Comparison of ENCODE assay signal across 8 mouse cellular contexts in genomic region chr15:79543968-79544367, GRCm38 (mm10). TPM values are rescaled to one million over a fixed set of nuclear protein-coding genes. Genes with fewer than 3 reads are reported as not detected.
DNase-seq lines count a peak whose midpoint lies in the region; ATAC-seq and TF ChIP-seq lines count a peak whose summit lies in the region.

No protein-coding gene starts in this region.

- 95% methylated on average over 3 of the region's 3 CpGs for WGBS in kidney, embryonic 14.5 days
- WGBS in limb, embryonic 10.5 days: 94% methylated on average over 3 of the region's 3 CpGs

- H3K4me1 ChIP-seq in kidney, embryonic 14.5 days (ENCODE audit: control insufficient read depth, insufficient read depth, low read length): peaks cover 17% of the 10 kb centered on the region
- H3K4me1 ChIP-seq in embryonic fibroblast, embryonic 13.5 days (ENCODE audit: control insufficient read depth, insufficient read depth, low read length): no peaks in the 10 kb centered on the region
- H3K4me1 ChIP-seq in limb, embryonic 10.5 days: peaks cover 22% of the 10 kb centered on the region

- H3ac ChIP-seq in myocyte (ENCODE audit: control insufficient read depth, insufficient read length): no peak overlapping the region

- H3K4me2 ChIP-seq in kidney, embryonic 14.5 days (replicated peaks; ENCODE audit: low read depth, low read length): peak overlapping the region; percentile 80
- H3K4me2 ChIP-seq in myocyte (ENCODE audit: low read depth): peak overlapping the region; percentile 95

- H3K9me3 ChIP-seq in kidney, embryonic 14.5 days (ENCODE audit: control insufficient read depth, low read length): no peaks in the 10 kb centered on the region
- no peaks in the 10 kb centered on the region for H3K9me3 ChIP-seq in limb, embryonic 10.5 days (replicated peaks)

- no peak for TF ChIP-seq CTCF in embryonic fibroblast, embryonic 13.5 days (IDR thresholded peaks at IDR 0.05; ENCODE audit: borderline replicate concordance, insufficient read depth, low read length)

- H3K4me3 ChIP-seq in kidney, embryonic 14.5 days (ENCODE audit: low read length): peak overlapping the region; percentile 97; the same call in 1 of the 2 replicates
- peak overlapping the region; percentile 17 for H3K4me3 ChIP-seq in embryonic fibroblast, embryonic 13.5 days (ENCODE audit: insufficient read depth, low read length)
- peak overlapping the region; percentile 87 for H3K4me3 ChIP-seq in limb, embryonic 10.5 days
- H3K4me3 ChIP-seq in myocyte: peak overlapping the region; percentile 89

- H3K9ac ChIP-seq in kidney, embryonic 14.5 days (ENCODE audit: low read depth, low read length): no peak overlapping the region

- no peak for TF ChIP-seq POLR2A in embryonic fibroblast, embryonic 13.5 days (IDR thresholded peaks at IDR 0.05; ENCODE audit: low read depth, low read length)
- no peak for TF ChIP-seq POLR2A in myocyte (IDR thresholded peaks at IDR 0.05; ENCODE audit: insufficient read length, low read depth)

- no peak overlapping the region for H3K27ac ChIP-seq in kidney, embryonic 14.5 days (ENCODE audit: low read depth, low read length)
- no peak overlapping the region for H3K27ac ChIP-seq in embryonic fibroblast, embryonic 13.5 days (ENCODE audit: insufficient read depth, low read length)
- no peak overlapping the region for H3K27ac ChIP-seq in limb, embryonic 10.5 days

- ATAC-seq in kidney, embryonic 14.5 days (ENCODE audit: low FRiP score, low TSS enrichment): no peak

- peaks cover 57% of the 10 kb centered on the region for H3K36me3 ChIP-seq in kidney, embryonic 14.5 days (ENCODE audit: control insufficient read depth, insufficient read depth, low read length)
- H3K36me3 ChIP-seq in limb, embryonic 10.5 days: peaks cover 61% of the 10 kb centered on the region
- H3K36me3 ChIP-seq in myocyte (ENCODE audit: control insufficient read depth, insufficient read depth): peaks cover 57% of the 10 kb centered on the region

- no peak for DNase-seq in kidney, adult 11 months
- no peak for DNase-seq in limb, embryonic 10.5 days (ENCODE audit: low spot score)
- no peak for DNase-seq in embryo, embryonic 10.5 days (ENCODE audit: low spot score)
- no peak for DNase-seq in embryo, embryonic 10 days (ENCODE audit: low spot score)
- DNase-seq in layer of hippocampus, adult 18-20 months (ENCODE audit: low spot score in 2 of 2): no peak

- peaks cover 65% of the 10 kb centered on the region for H3K79me2 ChIP-seq in myocyte (ENCODE audit: control insufficient read depth, insufficient read depth)

- H3K27me3 ChIP-seq in kidney, embryonic 14.5 days (ENCODE audit: control insufficient read depth, insufficient read depth, low read length): no peaks in the 10 kb centered on the region
- H3K27me3 ChIP-seq in limb, embryonic 10.5 days (ENCODE audit: low read depth, poor library complexity, severe bottlenecking): 0 out of 2 replicates have a peak, but pooled peaks cover 3% of the 10 kb centered on the region
- H3K27me3 ChIP-seq in myocyte (ENCODE audit: control insufficient read depth, insufficient read depth, insufficient read length): no peaks in the 10 kb centered on the region

TF ChIP-seq in myocyte, 11 proteins besides CTCF, POLR2A, EP300 and RAD21:
- TF ChIP-seq E2F4 (IDR thresholded peaks at IDR 0.05; ENCODE audit: insufficient read depth) (no peak), MYOG (IDR thresholded peaks at IDR 0.05; ENCODE audit: control insufficient read depth in 1 of 3, insufficient read depth in 1 of 3, insufficient read length in 2 of 3, low read depth in 2 of 3) (no peak), USF1 (IDR thresholded peaks at IDR 0.05; ENCODE audit: low read depth) (no peak), REST (IDR thresholded peaks at IDR 0.05; ENCODE audit: insufficient read depth, insufficient read length) (no peak), TCF3 (IDR thresholded peaks at IDR 0.05; ENCODE audit: insufficient read length, low read depth) (no peak), CEBPB (IDR thresholded peaks at IDR 0.05; ENCODE audit: insufficient read depth, poor library complexity, severe bottlenecking) (no peak), TCF12 (IDR thresholded peaks at IDR 0.05; ENCODE audit: insufficient read depth, poor library complexity, severe bottlenecking) (no peak), SRF (IDR thresholded peaks at IDR 0.05; ENCODE audit: control insufficient read depth, insufficient read length, low read depth) (no peak), MAX (IDR thresholded peaks at IDR 0.05; ENCODE audit: low read depth) (no peak), MYOD1 (IDR thresholded peaks at IDR 0.05; ENCODE audit: control insufficient read depth in 1 of 3, insufficient read length in 2 of 3, low read depth in 2 of 3) (no peak), POLR2AphosphoS2 (IDR thresholded peaks at IDR 0.05; ENCODE audit: insufficient read length, low read depth) (no peak)

RNA-seq across cellular contexts. Expression of gene Ddx17, which starts 2.6 kb away (rescaled TPM):
- 84.7 and 93.8 TPM in 2 replicates for polyA plus RNA-seq in kidney, embryonic 14.5 days (2014; fragmentation: Nextera tagmentation; extraction: Ambion mirVana)
- polyA plus RNA-seq in embryonic fibroblast, embryonic 13.5 days (2011; ENCODE audit: insufficient read length, low read depth, missing spikeins): 278 and 332 TPM in 2 replicates
- 44.9 and 51.4 TPM in 2 replicates for polyA plus RNA-seq in limb, embryonic 10.5 days (2016; fragmentation: Nextera tagmentation; extraction: Ambion mirVana)
- 96.2 TPM for polyA plus RNA-seq in myocyte (2012; fragmentation: generic; extraction: Trizol)
- total RNA-seq in layer of hippocampus, adult 18-20 months (2021): 100 to 1,000 TPM; 277 to 299 TPM

RNA-seq across cellular contexts. Expression of gene Kdelr3, which starts 27.8 kb away (rescaled TPM):
- 38.2 and 40.1 TPM in 2 replicates for polyA plus RNA-seq in kidney, embryonic 14.5 days (2014; fragmentation: Nextera tagmentation; extraction: Ambion mirVana)
- polyA plus RNA-seq in embryonic fibroblast, embryonic 13.5 days (2011; ENCODE audit: insufficient read length, low read depth, missing spikeins): 136 and 146 TPM in 2 replicates
- 4.2 and 9.4 TPM in 2 replicates for polyA plus RNA-seq in limb, embryonic 10.5 days (2016; fragmentation: Nextera tagmentation; extraction: Ambion mirVana)
- 74.7 TPM for polyA plus RNA-seq in myocyte (2012; fragmentation: generic; extraction: Trizol)
- under 1 TPM; 0.45 to 0.53 TPM for total RNA-seq in layer of hippocampus, adult 18-20 months (2021)

RNA-seq across cellular contexts. Expression of gene Kcnj4, which starts 38.9 kb away (rescaled TPM):
- 0.23 TPM in 1 of 2 replicates, not detected in the other for polyA plus RNA-seq in kidney, embryonic 14.5 days (2014; fragmentation: Nextera tagmentation; extraction: Ambion mirVana)
- 0.72 and 1.4 TPM in 2 replicates for polyA plus RNA-seq in embryonic fibroblast, embryonic 13.5 days (2011; ENCODE audit: insufficient read length, low read depth, missing spikeins)
- polyA plus RNA-seq in limb, embryonic 10.5 days (2016; fragmentation: Nextera tagmentation; extraction: Ambion mirVana): not detected in 2 replicates
- polyA plus RNA-seq in myocyte (2012; fragmentation: generic; extraction: Trizol): 0.06 TPM
- total RNA-seq in layer of hippocampus, adult 18-20 months (2021): 10 to 100 TPM; 87.2 to 88.5 TPM

Comparison
In these comparisons a context has a peak if more than half of its experiments do, and no peak if none do; other contexts are left out.
1. H3K4me3 ChIP-seq: peak in every context shown above with its lines; median percentile 97 in kidney, embryonic 14.5 days; 89 in myocyte; 87 in limb, embryonic 10.5 days; 17 in embryonic fibroblast, embryonic 13.5 days.